Mouse (Mus musculus) limb, embryonic 10.5 days (tissue): ENCODE data around the gene Itga11. TPM values are rescaled to one million over a fixed set of nuclear protein-coding genes. Genes with fewer than 3 reads are reported as not detected.
"Not testable (repeated sequence)": the region's sequence is repeated elsewhere in the genome, so short reads cannot be mapped to it uniquely, and the experiment has no call there.

Experiments used
- DNase-seq: peaks from one replicate; pipeline ENCODE4 v3.0.0-alpha.2; 2017; ENCODE audit warnings: low spot score
- H3K27ac ChIP-seq: fragments of 300-500 bp; sonication (generic); 2 replicates; pipeline ENCODE4 v1.5.1; 2016; ENCODE audit warnings: mild to moderate bottlenecking
- H3K27me3 ChIP-seq: fragments of 300-500 bp; sonication (generic); 2 replicates; pipeline ENCODE4 v1.6.1; 2016; ENCODE audit warnings: low read depth, mild to moderate bottlenecking; ENCODE audit not compliant: poor library complexity, severe bottlenecking
- H3K36me3 ChIP-seq: fragments of 300-500 bp; sonication (generic); 2 replicates; pipeline ENCODE4 v1.6.1; 2016; ENCODE audit warnings: mild to moderate bottlenecking, moderate library complexity
- H3K4me1 ChIP-seq: fragments of 300-500 bp; sonication (generic); 2 replicates; pipeline ENCODE4 v1.6.1; 2016
- H3K4me3 ChIP-seq: fragments of 300-500 bp; sonication (generic); 2 replicates; pipeline ENCODE4 v1.5.1; 2016; ENCODE audit warnings: mild to moderate bottlenecking, moderate library complexity
- H3K9me3 ChIP-seq: fragments of 300-500 bp; sonication (generic); replicated peaks from 2 replicates; pipeline ENCODE4 v1.6.1; 2016; ENCODE audit warnings: mild to moderate bottlenecking
- WGBS: fragments of 180-500 bp; shearing (Covaris S2); methylation state at CpG from one replicate; pipeline ENCODE4 v1.1.7; 2016; 5-methylcytosine and 5-hydroxymethylcytosine counted together
- polyA plus RNA-seq: library from polyadenylated mRNA; unstranded; fragments of >200 nt; fragmentation: Nextera tagmentation; extraction: Ambion mirVana; gene quantifications from 2 replicates; pipeline ENCODE4 v1.2.1, GENCODE M21; 2016

Gene Itga11
- polyA plus RNA-seq, 1 experiment from 2014 or later = 2.2 TPM

DNA sequence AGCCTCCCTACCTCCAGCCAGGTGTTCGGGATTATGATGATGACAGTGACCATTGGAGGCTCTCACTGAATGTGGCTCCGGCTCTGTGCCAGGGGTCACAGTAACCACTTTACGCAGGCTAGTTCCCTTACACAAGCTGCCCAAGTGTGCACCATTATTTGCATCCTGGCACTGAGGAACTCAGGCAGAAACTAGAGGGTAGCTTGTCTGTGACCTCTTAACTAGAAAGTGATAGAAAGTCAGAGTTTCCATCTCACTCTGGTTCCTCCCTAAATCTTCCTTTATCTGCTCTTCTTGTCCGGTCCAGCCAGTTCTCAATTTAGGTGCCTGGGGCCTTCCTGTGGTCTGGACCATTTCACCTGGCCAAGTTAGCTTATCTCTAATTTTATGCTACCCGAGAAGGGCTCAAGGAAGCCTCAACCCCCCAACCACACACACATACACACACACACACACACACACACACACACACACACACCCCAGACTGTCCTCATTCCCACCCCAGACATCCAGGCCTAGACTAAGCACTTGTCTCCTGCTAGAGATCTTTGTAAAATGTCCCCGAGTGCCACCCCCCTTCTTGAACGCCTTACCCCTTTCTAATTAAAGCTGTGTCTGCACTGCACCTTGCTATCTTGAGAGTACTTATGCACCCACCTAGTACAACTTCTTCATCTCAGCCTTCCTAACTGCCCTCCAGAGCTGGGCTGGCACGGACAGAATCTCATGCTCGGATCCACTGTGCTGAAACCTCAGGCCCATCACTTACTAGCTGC is 138.9 kb downstream of the Itga11 start:
- Histone ChIP-seq H3K9me3 (no peaks in the 10 kb centered on the region), H3K4me1 (peaks cover 9% of the 10 kb centered on the region), H3K4me3 (no peak overlapping the region), H3K27ac (no peak overlapping the region), H3K36me3 (no peaks in the 10 kb centered on the region), H3K27me3 (no peaks in the 10 kb centered on the region)
- 78% methylated on average over 9 of the region's 9 CpGs for WGBS
- DNase-seq = no peak

DNA sequence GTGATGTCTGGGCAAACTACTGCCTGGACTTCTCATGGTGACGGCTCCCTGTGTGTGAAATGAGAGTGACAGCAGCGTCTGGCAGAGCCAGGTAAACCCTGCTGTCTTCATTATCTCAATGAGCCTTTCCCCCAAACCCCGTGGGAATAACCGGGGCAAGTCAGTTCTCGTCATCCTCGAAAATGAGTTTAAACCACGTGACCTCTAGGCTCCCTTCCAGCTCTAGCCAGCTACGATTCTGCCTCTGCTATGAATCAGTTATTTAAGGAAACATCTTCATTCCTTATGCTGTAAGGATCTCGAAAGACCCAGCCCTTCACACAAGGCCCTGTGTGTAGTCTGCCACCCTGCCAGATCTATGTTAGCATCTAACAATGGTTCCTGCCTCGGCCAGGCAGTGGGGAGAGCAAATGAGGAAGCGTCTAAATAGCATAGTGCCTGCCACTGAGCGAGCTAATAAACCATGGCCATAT is 139.5 kb downstream of the Itga11 start:
- no peaks in the 10 kb centered on the region for H3K27me3 ChIP-seq
- no peak overlapping the region for H3K27ac ChIP-seq
- 76% methylated on average over 12 of the region's 12 CpGs for WGBS
- no peaks in the 10 kb centered on the region for H3K9me3 ChIP-seq
- peaks cover 7% of the 10 kb centered on the region for H3K4me1 ChIP-seq
- H3K4me3 ChIP-seq = no peak overlapping the region
- DNase-seq = no peak
- H3K36me3 ChIP-seq = no peaks in the 10 kb centered on the region

DNA sequence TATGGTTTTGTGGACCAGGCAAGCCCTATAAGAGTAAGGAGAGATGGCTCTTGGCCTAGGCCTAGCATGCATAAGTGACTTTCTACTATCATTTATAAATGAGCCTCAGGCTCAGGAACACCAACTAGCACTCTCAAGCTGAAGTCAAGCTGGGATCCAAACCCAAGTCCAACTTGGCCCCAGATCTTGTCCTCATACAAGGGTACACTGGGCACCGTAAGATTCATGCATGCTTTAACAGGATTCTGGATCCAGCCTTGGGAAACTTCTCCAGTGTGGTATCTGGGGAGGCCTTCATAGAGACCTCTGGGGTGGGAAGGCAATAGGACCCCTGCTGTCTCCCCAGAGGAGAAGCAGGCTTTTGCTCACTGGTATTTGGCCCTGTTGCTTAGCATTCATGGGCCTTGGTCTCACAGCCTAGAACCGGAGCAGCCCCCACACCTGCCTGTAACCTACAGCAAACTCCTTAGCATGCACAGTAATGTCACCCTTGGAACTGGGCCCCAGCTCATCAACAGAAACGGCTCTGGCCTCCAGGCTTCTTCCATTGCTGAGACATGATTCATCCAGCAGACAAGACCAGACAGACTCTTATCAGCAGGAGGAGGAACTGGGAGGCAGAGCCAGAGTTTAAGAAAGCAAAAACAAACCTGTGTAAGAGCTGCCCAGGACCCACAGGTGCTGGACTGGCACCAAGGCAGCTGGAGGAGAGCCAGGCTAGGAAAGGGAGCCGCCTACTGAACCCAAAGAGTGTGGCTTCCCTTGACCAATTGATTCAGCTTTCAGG is 140.4 kb downstream of the Itga11 start:
- Histone ChIP-seq H3K4me1 (no peaks in the 10 kb centered on the region), H3K9me3 (no peaks in the 10 kb centered on the region), H3K36me3 (no peaks in the 10 kb centered on the region), H3K4me3 (no peak overlapping the region), H3K27me3 (no peaks in the 10 kb centered on the region), H3K27ac (0 out of 2 replicates have a peak overlapping the region, but pooled peaks have one; percentile 9)
- 81% methylated on average over 4 of the region's 4 CpGs for WGBS
- no peak for DNase-seq

DNA sequence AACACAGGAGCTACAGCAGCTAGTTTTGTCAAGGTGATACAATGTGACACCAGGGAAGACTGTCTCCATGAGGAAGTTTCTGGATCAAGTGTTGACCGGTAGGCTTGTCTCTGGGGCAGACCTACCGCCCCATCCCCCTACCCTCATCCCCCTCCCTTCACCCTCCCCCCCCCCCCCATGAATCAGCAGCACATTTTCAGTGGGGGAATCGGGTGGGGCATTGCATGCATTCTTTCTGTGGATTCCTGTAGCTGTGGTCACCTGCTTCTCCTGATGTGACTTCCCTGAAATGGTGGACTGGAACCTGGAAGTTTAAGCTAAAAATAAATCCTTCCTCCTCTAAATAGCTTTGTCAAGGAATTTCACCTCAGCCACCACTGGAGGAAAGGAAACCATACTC is 141.9 kb downstream of the Itga11 start:
- Histone ChIP-seq H3K4me1 (no peaks in the 10 kb centered on the region), H3K4me3 (no peak overlapping the region), H3K9me3 (no peaks in the 10 kb centered on the region), H3K27ac (no peak overlapping the region), H3K36me3 (no peaks in the 10 kb centered on the region), H3K27me3 (no peaks in the 10 kb centered on the region)
- 83% methylated on average over 3 of the region's 3 CpGs for WGBS
- no peak for DNase-seq

DNA sequence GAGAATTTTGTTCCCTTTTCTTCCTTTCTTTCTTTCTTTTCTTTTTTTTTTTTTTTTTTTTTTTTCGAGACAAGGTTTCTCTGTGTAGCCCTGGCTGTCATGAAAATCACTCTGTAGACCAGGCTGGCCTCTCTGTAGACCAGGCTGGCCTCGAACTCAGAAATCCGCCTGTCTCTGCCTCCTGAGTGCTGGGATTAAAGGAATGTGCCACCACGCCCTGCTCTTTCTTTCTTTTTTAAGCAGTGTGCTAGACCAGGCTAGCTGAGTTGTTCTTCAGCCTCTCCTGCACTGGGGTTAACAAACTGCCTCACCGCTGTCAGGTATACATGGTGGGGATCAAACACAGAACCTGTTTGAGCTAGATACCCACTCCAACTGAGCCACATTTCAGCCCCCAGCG is 142.3 kb downstream of the Itga11 start:
- H3K27me3 ChIP-seq, H3K4me1 ChIP-seq, H3K27ac ChIP-seq, H3K9me3 ChIP-seq, H3K36me3 ChIP-seq, DNase-seq, H3K4me3 ChIP-seq: not testable (repeated sequence)
- WGBS = 89% methylated on average over 6 of the region's 6 CpGs

DNA sequence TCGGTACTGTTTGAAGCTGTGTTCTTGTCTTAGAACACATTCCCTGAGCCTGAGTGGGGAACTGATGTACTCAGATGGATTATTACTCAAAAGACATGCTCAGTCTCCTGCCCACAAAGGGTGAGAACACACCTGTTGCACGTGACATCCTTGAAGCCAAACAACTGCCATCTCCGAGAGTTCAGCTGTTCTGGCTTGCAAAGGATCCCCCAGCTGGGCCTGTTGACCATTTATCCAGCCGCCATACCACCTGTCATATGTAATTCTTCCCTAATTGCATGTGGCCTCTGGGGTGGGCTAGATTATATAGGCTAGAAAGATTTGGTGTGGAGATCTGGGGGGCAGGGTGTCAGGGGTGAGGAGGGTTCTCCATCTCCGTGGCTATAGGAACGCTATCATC is 143.2 kb downstream of the Itga11 start:
- 87% methylated on average over 6 of the region's 6 CpGs for WGBS
- H3K9me3 ChIP-seq = no peaks in the 10 kb centered on the region
- no peak overlapping the region for H3K4me3 ChIP-seq
- H3K4me1 ChIP-seq = peaks cover 10% of the 10 kb centered on the region
- H3K36me3 ChIP-seq = no peaks in the 10 kb centered on the region
- no peak overlapping the region for H3K27ac ChIP-seq
- no peaks in the 10 kb centered on the region for H3K27me3 ChIP-seq
- DNase-seq = no peak

DNA sequence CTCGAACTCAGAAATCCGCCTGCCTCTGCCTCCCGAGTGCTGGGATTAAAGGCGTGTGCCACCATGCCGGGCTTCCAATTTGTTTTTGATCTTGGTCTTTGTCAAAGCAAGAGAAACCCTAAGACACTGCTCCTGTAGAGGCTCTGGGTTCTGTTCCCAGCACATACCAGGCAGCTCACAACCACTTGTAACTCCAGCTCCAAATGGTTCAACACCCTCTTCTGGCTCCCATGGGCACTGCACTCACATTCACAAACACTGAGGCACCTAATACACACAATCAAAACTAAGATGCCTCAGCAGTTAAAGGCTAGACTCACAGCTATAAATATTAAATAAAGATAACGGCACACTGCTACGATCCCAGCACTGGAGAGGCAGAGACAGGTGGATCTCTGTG is 144.2 kb downstream of the Itga11 start:
- WGBS = 98% methylated on average over 7 of the region's 7 CpGs
- Histone ChIP-seq H3K9me3 (no peaks in the 10 kb centered on the region), H3K27me3 (no peaks in the 10 kb centered on the region)

DNA sequence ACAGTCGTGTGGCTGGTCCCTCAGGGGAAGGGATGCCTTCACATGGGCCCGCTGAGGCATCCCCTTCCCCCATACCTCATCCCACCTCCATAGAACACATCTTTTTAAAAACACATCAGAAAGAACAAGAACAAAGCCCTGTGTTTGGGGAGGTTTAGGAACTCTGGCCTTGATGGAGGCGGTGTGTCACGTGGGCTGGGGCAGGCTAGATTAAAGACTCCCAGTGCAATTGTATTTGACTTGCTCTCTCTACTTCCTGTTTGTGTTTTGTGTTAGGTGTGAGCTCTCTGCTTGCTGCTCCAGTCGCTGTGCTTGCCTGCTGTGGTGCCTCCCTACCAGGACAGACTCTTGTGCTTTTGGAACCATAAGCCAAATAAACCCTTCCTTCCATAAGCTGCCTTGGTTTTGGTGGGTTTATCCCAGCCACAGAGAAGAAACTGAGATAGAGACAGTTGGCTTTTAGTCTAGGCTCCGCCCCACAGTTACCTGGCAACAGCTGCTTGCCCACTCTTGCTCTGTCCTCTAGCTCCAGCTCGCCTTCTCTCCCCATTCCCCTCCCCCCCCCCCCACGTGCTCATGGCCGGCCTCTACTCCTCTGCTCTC is 148.3 kb downstream of the Itga11 start:
- peak; percentile 64 for DNase-seq
- Histone ChIP-seq H3K27ac (peak overlapping the region; percentile 87), H3K36me3 (no peaks in the 10 kb centered on the region), H3K4me3 (peak overlapping the region; percentile 26; the same call in 1 of the 2 replicates), H3K9me3 (no peaks in the 10 kb centered on the region), H3K4me1 (peaks cover 43% of the 10 kb centered on the region), H3K27me3 (no peaks in the 10 kb centered on the region)
- WGBS = 4% methylated on average over 8 of the region's 9 CpGs

More for the DNA sequence above, 144.2 kb downstream of the Itga11 start:
- Histone ChIP-seq H3K4me3 (no peak overlapping the region), H3K4me1 (peaks cover 20% of the 10 kb centered on the region), H3K27ac (no peak overlapping the region), H3K36me3 (no peaks in the 10 kb centered on the region)
- no peak for DNase-seq

DNA sequence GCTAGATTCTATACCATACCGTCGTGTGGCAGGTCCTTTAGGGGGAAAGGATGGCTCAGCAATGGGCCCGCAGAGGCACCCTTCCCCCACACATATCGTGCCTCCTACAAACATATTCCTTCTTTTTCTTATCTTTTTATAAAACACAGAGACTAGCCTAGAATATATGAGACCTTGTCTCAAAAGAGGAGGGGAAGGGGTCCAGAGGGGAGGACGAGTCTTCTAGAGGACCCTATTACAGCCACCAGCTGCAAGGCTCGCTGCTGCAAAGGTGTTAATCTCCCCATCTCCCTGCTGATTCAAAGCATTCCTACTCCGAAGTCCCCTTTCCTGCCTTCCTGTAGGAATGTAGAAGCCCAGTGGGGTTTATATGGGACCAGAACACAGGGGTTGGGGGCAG is 148.8 kb downstream of the Itga11 start:
- H3K27ac ChIP-seq = peak overlapping the region; percentile 87
- DNase-seq = peak; percentile 49
- peak overlapping the region; percentile 26; the same call in 1 of the 2 replicates for H3K4me3 ChIP-seq
- 5% methylated on average over 7 of the region's 7 CpGs for WGBS
- no peaks in the 10 kb centered on the region for H3K27me3 ChIP-seq
- peaks cover 43% of the 10 kb centered on the region for H3K4me1 ChIP-seq
- H3K9me3 ChIP-seq = no peaks in the 10 kb centered on the region
- H3K36me3 ChIP-seq = no peaks in the 10 kb centered on the region

DNA sequence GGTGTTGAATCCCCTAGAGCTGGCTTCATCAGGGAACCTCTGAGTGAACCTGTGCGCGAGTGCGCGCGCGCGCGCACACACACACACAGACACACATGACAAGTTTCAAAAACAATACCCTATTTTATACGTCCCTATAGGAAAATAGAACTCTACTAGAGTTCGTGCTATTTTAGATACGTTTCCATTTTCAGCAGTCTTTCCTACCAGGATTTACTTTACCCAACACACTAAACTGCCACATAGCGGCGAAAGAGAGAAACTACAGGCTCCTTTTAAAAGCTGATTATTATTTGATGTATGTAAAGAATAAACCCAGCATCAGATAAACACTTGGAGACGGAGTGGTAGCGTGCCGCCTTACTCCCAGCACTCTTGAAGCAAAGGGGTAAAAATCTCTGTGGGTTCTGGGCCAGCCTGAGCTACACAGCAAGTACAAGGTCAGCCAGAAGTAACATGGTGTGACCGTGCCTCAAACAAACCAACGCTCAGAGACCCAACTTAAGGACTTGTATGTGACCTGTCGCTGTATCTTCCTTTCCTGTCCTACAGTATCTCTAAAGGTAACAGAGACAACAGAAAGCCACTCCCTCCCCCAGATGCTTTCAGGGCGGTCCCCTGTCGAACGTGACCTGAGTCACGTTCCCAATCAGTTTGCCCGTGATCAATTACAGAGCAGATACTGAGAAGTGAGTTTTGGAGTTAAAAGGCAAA is 150.5 kb downstream of the Itga11 start:
- H3K27ac ChIP-seq = peak overlapping the region; percentile 87
- no peaks in the 10 kb centered on the region for H3K9me3 ChIP-seq
- H3K36me3 ChIP-seq = no peaks in the 10 kb centered on the region
- H3K27me3 ChIP-seq = no peaks in the 10 kb centered on the region
- H3K4me1 ChIP-seq = peaks cover 43% of the 10 kb centered on the region
- 8% methylated on average over 24 of the region's 24 CpGs for WGBS
- DNase-seq = peak; percentile 53
- H3K4me3 ChIP-seq = peak overlapping the region; percentile 38

DNA sequence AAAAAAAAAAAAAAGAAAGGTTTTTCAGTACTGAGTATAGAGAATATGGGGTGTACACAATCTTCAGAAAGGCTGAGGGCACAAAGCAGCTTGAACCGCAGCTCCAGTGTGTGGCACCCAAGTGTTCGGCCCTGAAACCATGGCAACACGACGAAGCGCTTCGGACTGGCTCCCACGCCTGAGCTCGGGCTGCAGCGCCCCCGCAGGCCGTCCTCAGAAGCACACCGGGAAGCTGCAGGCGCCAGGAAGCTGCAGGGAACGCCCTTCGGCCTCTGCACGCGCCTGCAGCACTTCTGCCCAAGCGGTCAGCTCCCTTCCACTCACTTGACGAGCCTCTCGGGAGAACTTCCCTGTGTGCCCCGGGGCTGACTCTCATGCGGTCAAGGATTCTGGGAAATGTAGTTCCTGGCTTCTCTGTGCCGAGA is 151.0 kb downstream of the Itga11 start:
- H3K27me3 ChIP-seq = no peaks in the 10 kb centered on the region
- H3K4me1 ChIP-seq = peaks cover 43% of the 10 kb centered on the region
- peak overlapping the region; percentile 63 for H3K27ac ChIP-seq
- peak overlapping the region; percentile 38 for H3K4me3 ChIP-seq
- H3K9me3 ChIP-seq = no peaks in the 10 kb centered on the region
- no peaks in the 10 kb centered on the region for H3K36me3 ChIP-seq
- under 1% methylated on average over 23 of the region's 23 CpGs for WGBS
- DNase-seq = peak; percentile 97

DNA sequence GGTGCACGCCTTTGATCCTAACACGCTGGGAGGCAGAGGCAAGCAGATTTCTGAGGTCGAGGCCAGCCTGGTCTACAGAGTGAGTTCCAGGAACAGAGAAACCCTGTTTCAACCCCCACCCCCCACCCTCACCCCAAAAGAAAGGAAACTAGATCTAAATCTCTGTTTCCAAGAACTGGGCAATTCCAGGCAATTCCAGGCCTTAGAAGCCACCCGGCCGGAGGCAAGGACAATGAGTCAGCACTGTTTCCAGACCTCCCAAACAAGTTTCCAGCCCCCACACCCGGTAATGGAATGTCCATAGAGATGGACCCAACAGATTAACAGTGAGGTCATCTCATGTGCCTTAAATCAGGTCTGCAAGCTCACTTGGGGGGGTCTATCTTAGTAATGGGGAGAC is 152.3 kb downstream of the Itga11 start:
- Histone ChIP-seq H3K27me3 (no peaks in the 10 kb centered on the region), H3K36me3 (no peaks in the 10 kb centered on the region), H3K27ac (no peak overlapping the region), H3K4me1 (peaks cover 43% of the 10 kb centered on the region), H3K9me3 (no peaks in the 10 kb centered on the region), H3K4me3 (no peak overlapping the region)
- no peak for DNase-seq
- 83% methylated on average over 6 of the region's 6 CpGs for WGBS
